Mouse (Mus musculus) cortical plate, adult 2 months (tissue): ENCODE measurements at regions not wholly inside any gene's neighbourhood (a gene's known extent, or its start where the extent isn't known, plus 50 kb on each side); places are given as distances from the start of the nearest gene placed in this dataset.

Experiments used
- CTCF ChIP-seq: fragments of 200-500 bp; IDR thresholded peaks from 2 replicates; pipeline ENCODE4 v1.5.1; 2011; ENCODE audit warnings: mild to moderate bottlenecking, control low read depth, low read length; ENCODE audit not compliant: insufficient read depth; ENCODE audit errors: extremely low read depth
- POLR2A ChIP-seq: fragments of 200-500 bp; IDR thresholded peaks from 2 replicates; pipeline ENCODE4 v1.6.1; 2011; ENCODE audit warnings: mild to moderate bottlenecking, low read length, control low read depth; ENCODE audit not compliant: insufficient read depth; ENCODE audit errors: extremely low read depth

GRCm38 (mm10) chr12:28925206-28925605 lies 173.6 kb downstream of the Eipr1 start:
- TF ChIP-seq POLR2A (no peak), CTCF (no peak)
